Mouse (Mus musculus) MEL (cell line): Measurements from ENCODE around the gene D17Wsu92e. TPM values are rescaled to one million over a fixed set of nuclear protein-coding genes. Genes with fewer than 3 reads are reported as not detected.

Experiments
- DNase-seq: peaks from one replicate; pipeline ENCODE4 v3.0.0; 2011; ENCODE audit warnings: low read depth, low spot score
- H3K27ac ChIP-seq: 2 replicates; pipeline ENCODE4 v1.5.1; 2012; ENCODE audit warnings: low read depth, mild to moderate bottlenecking, control low read depth, low read length, moderate library complexity; ENCODE audit not compliant: control insufficient read depth
- H3K27me3 ChIP-seq, 2 experiments: fragments of 150-350 bp in 1 of 2; sonication (generic) in 1 of 2; 2 replicates each; pipeline ENCODE4 v1.6.1; 2012; ENCODE audit warnings: low read length in 2 of 2, mild to moderate bottlenecking in 2 of 2, improper control_type of control experiment in 1 of 2, moderate library complexity in 1 of 2; ENCODE audit not compliant: insufficient read depth in 2 of 2, control insufficient read depth in 1 of 2
- H3K36me3 ChIP-seq, 2 experiments: 2 replicates each; pipeline ENCODE4 v1.6.1; 2012 to 2014; ENCODE audit warnings: low read length in 2 of 2, improper control_type of control experiment in 1 of 2, inconsistent platforms in 1 of 2, mild to moderate bottlenecking in 1 of 2; ENCODE audit not compliant: insufficient read depth in 2 of 2, control insufficient read depth in 1 of 2
- H3K4me1 ChIP-seq, 2 experiments: fragments of 150-350 bp in 1 of 2; sonication (generic) in 1 of 2; 2 replicates each; pipeline ENCODE4 v1.6.1; 2012; ENCODE audit warnings: low read length in 2 of 2, improper control_type of control experiment in 1 of 2, mild to moderate bottlenecking in 1 of 2; ENCODE audit not compliant: insufficient read depth in 2 of 2, control insufficient read depth in 1 of 2
- H3K4me3 ChIP-seq, 2 experiments: fragments of 150-350 bp in 1 of 2; sonication (generic) in 1 of 2; 2 replicates each; pipeline ENCODE4 v1.5.1; 2012; ENCODE audit warnings: low read depth in 2 of 2, low read length in 2 of 2, mild to moderate bottlenecking in 2 of 2, moderate library complexity in 2 of 2, control low read depth in 1 of 2, improper control_type of control experiment in 1 of 2; ENCODE audit not compliant: control insufficient read depth in 1 of 2, insufficient read depth in 1 of 2
- H3K79me2 ChIP-seq: 2 replicates; pipeline ENCODE4 v1.6.1; 2012; ENCODE audit warnings: mild to moderate bottlenecking, low read length, moderate library complexity; ENCODE audit not compliant: control insufficient read depth, poor library complexity, insufficient read depth
- H3K9ac ChIP-seq: 2 replicates; pipeline ENCODE4 v1.6.1; 2012; ENCODE audit warnings: low read depth, mild to moderate bottlenecking, control low read depth, low read length, moderate library complexity; ENCODE audit not compliant: control insufficient read depth, poor library complexity, severe bottlenecking
- H3K9me3 ChIP-seq: fragments of 150-350 bp; sonication (generic); replicated peaks from 2 replicates; pipeline ENCODE4 v1.6.1; 2012; ENCODE audit warnings: mild to moderate bottlenecking, low read length, improper control_type of control experiment, moderate library complexity; ENCODE audit not compliant: insufficient read depth
- CHD1 ChIP-seq: IDR thresholded peaks from 2 replicates; pipeline ENCODE4 v1.6.1; 2012; ENCODE audit warnings: low read depth, mild to moderate bottlenecking, inconsistent platforms, low read length, improper control_type of control experiment
- CTCF ChIP-seq, 3 experiments: IDR thresholded peaks in 2 of 3; conservative IDR thresholded peaks in 1 of 3; 2 replicates each; pipeline ENCODE4 v1.5.1; 2011 to 2012; ENCODE audit warnings: low read length in 3 of 3, low read depth in 2 of 3, mild to moderate bottlenecking in 2 of 3, improper control_type of control experiment in 1 of 3, inconsistent platforms in 1 of 3, mixed read lengths in 1 of 3, moderate library complexity in 1 of 3; ENCODE audit not compliant: control insufficient read depth in 1 of 3, insufficient read depth in 1 of 3, poor library complexity in 1 of 3, severe bottlenecking in 1 of 3
- E2F4 ChIP-seq: IDR thresholded peaks from 2 replicates; pipeline ENCODE4 v1.6.1; 2011; ENCODE audit warnings: low read depth, low read length, improper control_type of control experiment, borderline replicate concordance
- ELF1 ChIP-seq: IDR thresholded peaks from 2 replicates; pipeline ENCODE4 v1.6.1; 2014; ENCODE audit warnings: low read depth, mild to moderate bottlenecking, inconsistent platforms, low read length, improper control_type of control experiment, moderate library complexity
- ETS1 ChIP-seq: IDR thresholded peaks from 2 replicates; pipeline ENCODE4 v1.6.1; 2012; ENCODE audit warnings: low read depth, mild to moderate bottlenecking, inconsistent platforms, low read length, improper control_type of control experiment, moderate library complexity
- JUND ChIP-seq: IDR thresholded peaks from 2 replicates; pipeline ENCODE4 v1.6.1; 2011; ENCODE audit warnings: low read depth, mild to moderate bottlenecking, improper control_type of control experiment, low read length
- MAZ ChIP-seq: IDR thresholded peaks from 2 replicates; pipeline ENCODE4 v1.6.1; 2012; ENCODE audit warnings: low read depth, mild to moderate bottlenecking, inconsistent platforms, low read length, improper control_type of control experiment
- MEF2A ChIP-seq: IDR thresholded peaks from 2 replicates; pipeline ENCODE4 v1.6.1; 2014; ENCODE audit warnings: low read depth, mild to moderate bottlenecking, inconsistent platforms, low read length, improper control_type of control experiment; ENCODE audit not compliant: poor library complexity, insufficient replicate concordance, severe bottlenecking; ENCODE audit errors: extremely low read depth
- MXI1 ChIP-seq: IDR thresholded peaks from 2 replicates; pipeline ENCODE4 v1.6.1; 2011; ENCODE audit warnings: mild to moderate bottlenecking, low read depth, low read length, improper control_type of control experiment
- MYB ChIP-seq: IDR thresholded peaks from 2 replicates; pipeline ENCODE4 v1.6.1; 2011; ENCODE audit warnings: mild to moderate bottlenecking, low read depth, low read length, improper control_type of control experiment
- NELFE ChIP-seq: IDR thresholded peaks from 2 replicates; pipeline ENCODE4 v1.6.1; 2011; ENCODE audit warnings: low read depth, low read length, improper control_type of control experiment
- NRF1 ChIP-seq: IDR thresholded peaks from 2 replicates; pipeline ENCODE4 v1.6.1; 2014; ENCODE audit warnings: low read depth, mild to moderate bottlenecking, inconsistent platforms, low read length, improper control_type of control experiment, moderate library complexity; ENCODE audit not compliant: poor library complexity, insufficient read depth, severe bottlenecking
- POLR2A ChIP-seq, 2 experiments: IDR thresholded peaks; 2 replicates each; pipeline ENCODE4 v1.6.1; 2011 to 2012; ENCODE audit warnings: low read length in 2 of 2, mild to moderate bottlenecking in 2 of 2, control low read depth in 1 of 2, improper control_type of control experiment in 1 of 2, low read depth in 1 of 2, moderate library complexity in 1 of 2; ENCODE audit not compliant: control insufficient read depth in 1 of 2, insufficient read depth in 1 of 2, poor library complexity in 1 of 2
- TBP ChIP-seq: IDR thresholded peaks from 2 replicates; pipeline ENCODE4 v1.8.0; 2011; ENCODE audit warnings: low read depth, low read length, improper control_type of control experiment
- USF1 ChIP-seq: IDR thresholded peaks from 2 replicates; pipeline ENCODE4 v1.6.1; 2014; ENCODE audit warnings: low read depth, mild to moderate bottlenecking, inconsistent platforms, low read length, improper control_type of control experiment, moderate library complexity
- USF2 ChIP-seq, 2 experiments: IDR thresholded peaks; 2 replicates each; pipeline ENCODE4 v1.6.1; 2011 to 2012; ENCODE audit warnings: improper control_type of control experiment in 2 of 2, low read length in 2 of 2, borderline replicate concordance in 1 of 2, inconsistent platforms in 1 of 2, low read depth in 1 of 2, mild to moderate bottlenecking in 1 of 2; ENCODE audit not compliant: insufficient read depth in 1 of 2
- polyA plus RNA-seq, 2 experiments: library from polyadenylated mRNA; stranded (reverse) in 1 of 2; unstranded in 1 of 2; fragments of >175 nt in 1 of 2; fragments of >200 nt in 1 of 2; gene quantifications; 2 replicates each; pipeline versions ENCODE4 v1.2.1 to v1.2.4; 2012; ENCODE audit warnings: low replicate concordance in 2 of 2, low read depth in 1 of 2; ENCODE audit not compliant: insufficient read length in 2 of 2, insufficient read depth in 1 of 2, missing spikeins in 1 of 2
- total RNA-seq: library from RNA; depleted of rRNA; stranded (reverse); fragments of 300-350 nt; gene quantifications from 2 replicates; pipeline ENCODE4 v1.2.3, GENCODE M21; 2012

Gene D17Wsu92e
- total and polyA plus RNA-seq, 3 experiments, result 72.5 to 108 TPM; not detected in 1

DNA sequence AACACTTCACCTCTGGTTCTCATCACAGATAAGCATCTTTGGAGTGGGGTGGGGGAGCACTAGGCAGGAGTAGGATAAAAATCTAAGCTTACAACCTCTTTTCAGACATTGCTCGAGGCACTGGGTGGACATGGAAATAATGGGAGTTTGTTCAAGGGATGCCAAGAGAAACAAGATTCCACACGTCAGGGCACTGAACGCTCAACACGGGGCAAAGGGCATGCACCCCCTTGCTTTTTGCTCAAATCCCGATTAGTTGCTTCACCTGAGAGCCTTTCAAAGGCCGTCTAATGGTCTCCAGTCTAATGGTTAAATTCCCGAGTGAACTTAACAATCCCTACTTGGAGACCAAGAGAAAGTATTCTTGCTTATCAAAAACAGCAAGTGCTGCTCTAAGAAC, 1.4 kb downstream of the D17Wsu92e start:
- TF ChIP-seq E2F4 (no peak), NRF1 (no peak), MXI1 (no peak), JUND (no peak), NELFE (no peak), CHD1 (no peak; the same call in 1 of the 2 replicates), USF2 (IDR thresholded peaks at IDR 0.05; ENCODE audit: borderline replicate concordance in 1 of 2, insufficient read depth in 1 of 2, low read depth in 1 of 2, low read length in 2 of 2) (no peak), ELF1 (no peak), MYB (no peak), MAZ (no peak), POLR2A (IDR thresholded peaks at IDR 0.05; ENCODE audit: control insufficient read depth in 1 of 2, insufficient read depth in 1 of 2, low read depth in 1 of 2, low read length in 2 of 2, poor library complexity in 1 of 2) (no peak), TBP (no peak), MEF2A (no peak), USF1 (no peak)
- H3K9ac ChIP-seq, result peak overlapping the region; percentile 96
- DNase-seq, result no peak
- no peaks in the 10 kb centered on the region for H3K27me3 ChIP-seq
- no peaks in the 10 kb centered on the region for H3K9me3 ChIP-seq
- H3K36me3 ChIP-seq, result peaks cover 3 to 24% of the 10 kb centered on the region in 2 experiments; a peak in 3 of 4 replicates
- peak overlapping the region; percentile 76 to 88 for H3K4me3 ChIP-seq
- H3K4me1 ChIP-seq, result peaks cover 9 to 16% of the 10 kb centered on the region in 2 experiments
- peak overlapping the region; percentile 95 for H3K27ac ChIP-seq
- peaks cover 58% of the 10 kb centered on the region for H3K79me2 ChIP-seq

DNA sequence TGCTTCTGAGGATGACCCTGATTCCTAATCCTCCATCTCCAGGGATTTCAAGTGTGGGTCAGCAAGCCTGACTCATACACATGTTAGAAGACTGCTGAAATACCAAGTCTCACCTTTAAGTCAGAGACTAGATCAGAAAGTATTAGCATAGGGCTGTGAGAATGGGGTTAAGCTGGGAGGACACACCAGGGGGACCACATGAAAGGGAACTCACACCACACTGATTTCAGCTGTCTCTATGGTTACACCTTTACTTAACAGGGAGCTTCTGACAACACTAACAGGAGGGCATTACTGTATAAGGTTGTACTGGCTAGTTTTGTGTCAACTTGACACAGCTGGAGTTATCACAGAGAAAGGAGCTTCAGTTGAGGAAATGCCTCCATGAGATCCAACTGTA, 5.8 kb downstream of the D17Wsu92e start:
- H3K4me1 ChIP-seq, result peaks cover 0 to 6% of the 10 kb centered on the region in 2 experiments; a peak in 3 of 4 replicates
- H3K9ac ChIP-seq, result no peak overlapping the region
- DNase-seq, result no peak
- peaks cover 11 to 15% of the 10 kb centered on the region in 2 experiments; a peak in 3 of 4 replicates for H3K36me3 ChIP-seq
- TF ChIP-seq ETS1 (no peak), CTCF (IDR thresholded peaks at IDR 0.05 in 2 of 3, conservative IDR thresholded peaks at IDR 0.05 in 1 of 3; ENCODE audit: control insufficient read depth in 1 of 3, insufficient read depth in 1 of 3, low read depth in 2 of 3, low read length in 3 of 3, poor library complexity in 1 of 3, severe bottlenecking in 1 of 3) (no peak)
- H3K79me2 ChIP-seq, result peaks cover 90% of the 10 kb centered on the region
- no peak overlapping the region for H3K27ac ChIP-seq
- no peak overlapping the region for H3K4me3 ChIP-seq
- H3K9me3 ChIP-seq, result no peaks in the 10 kb centered on the region
- no peaks in the 10 kb centered on the region for H3K27me3 ChIP-seq
